Mouse (Mus musculus): ENCODE results near the gene Slc8b1. TPM values are rescaled to one million over a fixed set of nuclear protein-coding genes. Genes with fewer than 3 reads are reported as not detected.

The Slc8b1 gene
- polyA plus RNA-seq, 1 experiment from 2014 or later: 2.8 TPM

- Histone ChIP-seq H3K27ac (no peak overlapping the region), H3K27me3 (no peaks in the 10 kb centered on the region), H3K4me3 (replicated peaks) (no peak overlapping the region), H3K4me2 (no peak overlapping the region), H3K4me1 (peaks cover 24% of the 10 kb centered on the region), H3K9me3 (no peaks in the 10 kb centered on the region), H3K9ac (no peak overlapping the region), H3K36me3 (replicated peaks) (peaks cover 23% of the 10 kb centered on the region)
- ATAC-seq (ENCODE audit: low FRiP score): no peak
- WGBS: 63% methylated on average over 5 of the region's 5 CpGs
Measured at GRCm38 (mm10) chr5:120536632-120537031, 25.7 kb downstream of the Slc8b1 start.

GRCm38 (mm10) chr5:120548236-120548850, 37.4 kb downstream of the Slc8b1 start:
- H3K27ac ChIP-seq: no peak overlapping the region
- H3K27me3 ChIP-seq: no peaks in the 10 kb centered on the region
- no peak overlapping the region for H3K9ac ChIP-seq
- H3K4me3 ChIP-seq (replicated peaks): no peak overlapping the region
- 79% methylated on average over 11 of the region's 11 CpGs for WGBS
- ATAC-seq (ENCODE audit: low FRiP score): no peak
- no peaks in the 10 kb centered on the region for H3K4me1 ChIP-seq
- H3K4me2 ChIP-seq: no peak overlapping the region
- H3K9me3 ChIP-seq: no peaks in the 10 kb centered on the region
- H3K36me3 ChIP-seq (replicated peaks): peaks cover 17% of the 10 kb centered on the region

- 89% methylated on average over 5 of the region's 5 CpGs for WGBS
- no peak overlapping the region for H3K9ac ChIP-seq
- no peak for ATAC-seq (ENCODE audit: low FRiP score)
Measured at GRCm38 (mm10) chr5:120550137-120550536, 39.2 kb downstream of the Slc8b1 start.

GRCm38 (mm10) chr5:120550673-120551072, 39.7 kb downstream of the Slc8b1 start:
- Histone ChIP-seq H3K27me3 (no peaks in the 10 kb centered on the region), H3K9ac (no peak overlapping the region), H3K9me3 (no peaks in the 10 kb centered on the region), H3K4me2 (no peak overlapping the region), H3K36me3 (replicated peaks) (peaks cover 25% of the 10 kb centered on the region), H3K4me3 (replicated peaks) (no peak overlapping the region), H3K27ac (no peak overlapping the region), H3K4me1 (no peaks in the 10 kb centered on the region)
- ATAC-seq (ENCODE audit: low FRiP score): no peak
- WGBS: 94% methylated on average over 5 of the region's 5 CpGs

More at GRCm38 (mm10) chr5:120550137-120550536, 39.2 kb downstream of the Slc8b1 start:
- no peaks in the 10 kb centered on the region for H3K9me3 ChIP-seq
- no peak overlapping the region for H3K4me3 ChIP-seq (replicated peaks)
- no peak overlapping the region for H3K27ac ChIP-seq
- H3K27me3 ChIP-seq: no peaks in the 10 kb centered on the region
- H3K36me3 ChIP-seq (replicated peaks): peaks cover 21% of the 10 kb centered on the region
- no peaks in the 10 kb centered on the region for H3K4me1 ChIP-seq
- no peak overlapping the region for H3K4me2 ChIP-seq

- peaks cover 29% of the 10 kb centered on the region for H3K36me3 ChIP-seq (replicated peaks)
- H3K9ac ChIP-seq: no peak overlapping the region
- peaks cover 19% of the 10 kb centered on the region for H3K4me1 ChIP-seq
- H3K9me3 ChIP-seq: no peaks in the 10 kb centered on the region
- H3K4me3 ChIP-seq (replicated peaks): no peak overlapping the region
- H3K4me2 ChIP-seq: no peak overlapping the region
- 87% methylated on average over 24 of the region's 24 CpGs for WGBS
- no peak for ATAC-seq (ENCODE audit: low FRiP score)
- no peak overlapping the region; the same call in 1 of the 2 replicates for H3K27ac ChIP-seq
- no peaks in the 10 kb centered on the region for H3K27me3 ChIP-seq
Measured at GRCm38 (mm10) chr5:120555871-120556270, 44.9 kb downstream of the Slc8b1 start.

- H3K27me3 ChIP-seq: no peaks in the 10 kb centered on the region
- H3K4me1 ChIP-seq: peaks cover 29% of the 10 kb centered on the region
- ATAC-seq (ENCODE audit: low FRiP score): no peak
- H3K4me3 ChIP-seq (replicated peaks): no peak overlapping the region
- H3K9me3 ChIP-seq: no peaks in the 10 kb centered on the region
- H3K4me2 ChIP-seq: no peak overlapping the region
- H3K9ac ChIP-seq: no peak overlapping the region
- no peak overlapping the region for H3K27ac ChIP-seq
- H3K36me3 ChIP-seq (replicated peaks): peaks cover 22% of the 10 kb centered on the region
- 80% methylated on average over 8 of the region's 8 CpGs for WGBS
Measured at GRCm38 (mm10) chr5:120558041-120558440, 47.1 kb downstream of the Slc8b1 start.

GRCm38 (mm10) chr5:120558762-120559161, 47.8 kb downstream of the Slc8b1 start:
- no peak for ATAC-seq (ENCODE audit: low FRiP score)
- Histone ChIP-seq H3K27ac (0 out of 2 replicates have a peak overlapping the region, but pooled peaks have one; percentile 1), H3K9me3 (no peaks in the 10 kb centered on the region)

GRCm38 (mm10) chr5:120560129-120560615, 49.2 kb downstream of the Slc8b1 start:
- H3K36me3 ChIP-seq (replicated peaks): peaks cover 11% of the 10 kb centered on the region
- no peak overlapping the region for H3K4me3 ChIP-seq (replicated peaks)
- WGBS: 73% methylated on average over 9 of the region's 9 CpGs
- no peak overlapping the region for H3K4me2 ChIP-seq
- H3K9ac ChIP-seq: no peak overlapping the region
- peak; percentile 28; the same call in 1 of the 2 replicates for ATAC-seq (ENCODE audit: low FRiP score)
- no peaks in the 10 kb centered on the region for H3K9me3 ChIP-seq
- H3K27me3 ChIP-seq: no peaks in the 10 kb centered on the region
- peaks cover 45% of the 10 kb centered on the region for H3K4me1 ChIP-seq
- H3K27ac ChIP-seq: 0 out of 2 replicates have a peak overlapping the region, but pooled peaks have one; percentile 19

More at GRCm38 (mm10) chr5:120558762-120559161, 47.8 kb downstream of the Slc8b1 start:
- no peak overlapping the region for H3K4me2 ChIP-seq
- peaks cover 36% of the 10 kb centered on the region for H3K4me1 ChIP-seq
- H3K9ac ChIP-seq: peak overlapping the region; percentile 5; the same call in 1 of the 2 replicates
- H3K27me3 ChIP-seq: no peaks in the 10 kb centered on the region
- WGBS: 79% methylated on average over 14 of the region's 14 CpGs
- peaks cover 21% of the 10 kb centered on the region for H3K36me3 ChIP-seq (replicated peaks)
- H3K4me3 ChIP-seq (replicated peaks): no peak overlapping the region

GRCm38 (mm10) chr5:120560616-120561311, 49.8 kb downstream of the Slc8b1 start:
- H3K9me3 ChIP-seq: no peaks in the 10 kb centered on the region

GRCm38 (mm10) chr5:120562956-120563913, 52.3 kb downstream of the Slc8b1 start:
- no peaks in the 10 kb centered on the region for H3K36me3 ChIP-seq (replicated peaks)
- H3K27ac ChIP-seq: peak overlapping the region; percentile 69
- H3K9me3 ChIP-seq: no peaks in the 10 kb centered on the region
- H3K27me3 ChIP-seq: no peaks in the 10 kb centered on the region
- H3K4me1 ChIP-seq: peaks cover 75% of the 10 kb centered on the region
- no peak overlapping the region for H3K4me2 ChIP-seq
- H3K4me3 ChIP-seq (replicated peaks): no peak overlapping the region
- ATAC-seq (ENCODE audit: low FRiP score): no peak
- 67% methylated on average over 28 of the region's 28 CpGs for WGBS
- H3K9ac ChIP-seq: no peak overlapping the region; the same call in none of the 2 replicates

More at GRCm38 (mm10) chr5:120560616-120561311, 49.8 kb downstream of the Slc8b1 start:
- peak overlapping the region; percentile 6 for H3K27ac ChIP-seq
- H3K27me3 ChIP-seq: no peaks in the 10 kb centered on the region
- no peak overlapping the region for H3K4me3 ChIP-seq (replicated peaks)
- H3K4me2 ChIP-seq: peak overlapping the region; percentile 1; the same call in 1 of the 2 replicates
- H3K36me3 ChIP-seq (replicated peaks): peaks cover 6% of the 10 kb centered on the region
- H3K9ac ChIP-seq: no peak overlapping the region
- ATAC-seq (ENCODE audit: low FRiP score): no peak
- 22% methylated on average over 16 of the region's 16 CpGs for WGBS
- H3K4me1 ChIP-seq: peaks cover 50% of the 10 kb centered on the region

- Histone ChIP-seq H3K4me1 (peaks cover 78% of the 10 kb centered on the region), H3K4me3 (replicated peaks) (no peak overlapping the region), H3K9me3 (no peaks in the 10 kb centered on the region), H3K9ac (no peak overlapping the region; the same call in 1 of the 2 replicates), H3K27me3 (no peaks in the 10 kb centered on the region; the same call in 1 of the 2 replicates), H3K36me3 (replicated peaks) (no peaks in the 10 kb centered on the region), H3K27ac (peak overlapping the region; percentile 53; the same call in 1 of the 2 replicates), H3K4me2 (no peak overlapping the region)
- ATAC-seq (ENCODE audit: low FRiP score): no peak
- 68% methylated on average over 4 of the region's 4 CpGs for WGBS
Measured at GRCm38 (mm10) chr5:120563914-120564311, 52.9 kb downstream of the Slc8b1 start.

Data from forebrain, embryonic 12.5 days (tissue).